Mouse (Mus musculus) small intestine, adult 2 months (tissue): ENCODE results near the gene Sox6. TPM values are rescaled to one million over a fixed set of nuclear protein-coding genes. Genes with fewer than 3 reads are reported as not detected.

Source experiments
- H3K27ac ChIP-seq: fragments of 200-500 bp; 2 replicates; pipeline ENCODE4 v1.5.1; 2012; ENCODE audit warnings: low read depth, low read length, control low read depth, inconsistent platforms; ENCODE audit not compliant: insufficient read depth
- H3K27me3 ChIP-seq: fragments of 200-500 bp; 2 replicates; pipeline ENCODE4 v1.6.1; 2012; ENCODE audit warnings: mild to moderate bottlenecking, moderate library complexity, low read length, inconsistent platforms; ENCODE audit not compliant: control insufficient read depth, insufficient read depth
- H3K36me3 ChIP-seq: fragments of 200-500 bp; 2 replicates; pipeline ENCODE4 v1.6.1; 2012; ENCODE audit warnings: mild to moderate bottlenecking, low read length, control low read depth, inconsistent platforms; ENCODE audit not compliant: control insufficient read depth, insufficient read depth
- H3K4me1 ChIP-seq: fragments of 200-500 bp; 2 replicates; pipeline ENCODE4 v1.6.1; 2012; ENCODE audit warnings: low read length, inconsistent platforms, mixed read lengths; ENCODE audit not compliant: control insufficient read depth, insufficient read depth, insufficient read length
- H3K4me3 ChIP-seq: fragments of 200-500 bp; 2 replicates; pipeline ENCODE4 v1.5.1; 2012; ENCODE audit warnings: low read depth, mild to moderate bottlenecking, control low read depth, inconsistent platforms, low read length, moderate library complexity
- CTCF ChIP-seq: fragments of 200-500 bp; IDR thresholded peaks from 2 replicates; pipeline ENCODE4 v1.5.1; 2012; ENCODE audit warnings: low read depth, mild to moderate bottlenecking, control low read depth, inconsistent platforms, low read length, moderate library complexity, mixed read lengths; ENCODE audit not compliant: insufficient replicate concordance, insufficient read length; ENCODE audit errors: extremely low read depth
- POLR2A ChIP-seq: fragments of 200-500 bp; IDR thresholded peaks from 2 replicates; pipeline ENCODE4 v1.6.1; 2012; ENCODE audit warnings: low read depth, mild to moderate bottlenecking, control low read depth, inconsistent platforms, low read length, moderate library complexity
- WGBS: fragments of 180-500 bp; shearing (Covaris S2); methylation state at CpG from one replicate; pipeline ENCODE4 v1.1.7; 2018; 5-methylcytosine and 5-hydroxymethylcytosine counted together
- polyA plus RNA-seq: library from polyadenylated mRNA; depleted of rRNA; stranded (reverse); fragments of >200 nt; gene quantifications from 2 replicates; pipeline ENCODE4 v1.2.3, GENCODE M21; 2012

The Sox6 gene
- polyA plus RNA-seq, 1 experiment: 17.6 TPM

DNA sequence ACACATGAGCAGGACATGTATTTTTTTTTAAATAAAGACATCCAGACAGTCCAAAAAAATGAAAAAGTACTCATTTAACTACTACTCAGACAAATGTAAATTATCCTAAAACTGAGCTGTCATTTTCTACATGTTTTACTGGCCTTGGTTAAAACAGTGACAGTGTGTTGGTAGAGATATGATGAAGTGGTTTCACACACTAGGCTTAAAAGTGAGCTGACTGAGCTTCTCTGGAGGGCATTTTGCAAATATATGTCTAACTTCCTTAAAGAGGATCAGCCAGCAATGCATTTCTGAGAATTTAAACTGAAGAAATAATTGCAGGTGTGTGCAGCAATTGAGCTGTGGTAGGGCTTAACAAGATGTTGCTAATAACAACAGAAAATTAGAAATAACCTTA lies 196.3 kb downstream of the Sox6 start:
- no peaks in the 10 kb centered on the region for H3K4me1 ChIP-seq
- no peak overlapping the region for H3K27ac ChIP-seq
- H3K4me3 ChIP-seq: no peak overlapping the region
- no peaks in the 10 kb centered on the region for H3K36me3 ChIP-seq
- TF ChIP-seq CTCF (no peak), POLR2A (no peak)
- H3K27me3 ChIP-seq: no peaks in the 10 kb centered on the region

DNA sequence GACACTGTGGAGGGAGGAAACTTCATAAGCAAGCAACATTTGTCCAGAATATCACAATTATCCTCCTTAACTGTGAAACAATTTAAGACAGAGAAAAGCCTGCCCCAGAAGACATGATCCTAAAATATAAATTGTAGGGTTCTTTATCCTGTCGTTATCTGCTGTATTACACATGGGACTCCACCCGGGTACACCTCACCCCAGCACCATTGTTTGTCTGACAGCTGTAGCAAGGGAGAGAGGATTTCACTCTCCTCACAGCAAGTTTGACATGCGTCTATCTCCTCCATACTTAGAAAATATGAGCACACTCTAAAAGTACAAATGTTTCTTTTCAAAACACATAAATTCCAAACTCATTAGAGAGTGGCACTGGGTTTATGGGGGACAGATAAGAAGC lies 198.0 kb downstream of the Sox6 start:
- H3K4me3 ChIP-seq: no peak overlapping the region
- TF ChIP-seq CTCF: no peak
- H3K27ac ChIP-seq: no peak overlapping the region
- no peaks in the 10 kb centered on the region for H3K4me1 ChIP-seq
- WGBS: 51% methylated on average over 3 of the region's 3 CpGs
- H3K27me3 ChIP-seq: no peaks in the 10 kb centered on the region
- H3K36me3 ChIP-seq: no peaks in the 10 kb centered on the region

DNA sequence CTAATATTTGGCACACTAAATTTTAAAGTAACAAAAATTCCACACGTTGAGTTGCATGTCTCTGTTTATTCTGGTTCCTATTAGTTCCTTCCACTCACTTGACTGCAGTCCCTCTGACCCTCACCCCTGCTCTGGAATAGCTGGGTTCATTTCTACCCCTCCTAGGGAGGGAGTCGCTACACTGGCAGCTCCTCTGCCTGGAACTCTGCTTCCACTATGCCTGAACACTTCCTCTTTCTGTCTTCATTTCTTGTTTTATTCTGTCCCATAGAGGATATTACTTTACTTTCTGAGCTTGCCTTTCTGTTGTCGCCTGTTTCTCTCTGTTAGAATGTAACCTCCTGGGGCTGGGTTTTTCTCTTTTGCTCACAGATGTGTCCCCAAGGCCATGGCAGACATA lies 203.6 kb downstream of the Sox6 start:
- WGBS: 82% methylated on average over 3 of the region's 3 CpGs

DNA sequence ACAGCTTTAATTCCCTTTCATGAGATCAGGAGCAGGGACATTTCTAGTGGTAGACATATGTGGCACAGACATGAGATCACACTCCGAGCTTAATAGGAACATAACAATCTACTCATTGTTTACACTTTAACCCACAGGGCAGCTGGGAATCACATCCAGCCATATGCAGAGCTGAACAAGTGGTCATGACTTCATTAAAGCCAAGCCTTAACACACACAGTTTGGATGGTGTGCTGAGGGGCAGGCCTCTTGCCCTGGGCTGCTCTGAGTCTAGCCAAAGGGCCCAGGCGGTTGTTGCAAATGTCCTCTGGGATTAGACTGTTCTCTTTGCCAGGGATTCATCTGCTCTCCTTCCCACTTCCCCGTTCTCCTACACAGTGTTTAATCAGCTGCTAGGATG lies 204.9 kb downstream of the Sox6 start:
- TF ChIP-seq CTCF (no peak), POLR2A (no peak)
- no peaks in the 10 kb centered on the region for H3K27me3 ChIP-seq
- 51% methylated on average over 3 of the region's 3 CpGs for WGBS
- no peaks in the 10 kb centered on the region for H3K36me3 ChIP-seq
- no peak overlapping the region for H3K4me3 ChIP-seq
- peaks cover 13% of the 10 kb centered on the region; the same call in 1 of the 2 replicates for H3K4me1 ChIP-seq
- no peak overlapping the region for H3K27ac ChIP-seq

More for the DNA sequence above, 203.6 kb downstream of the Sox6 start:
- H3K27ac ChIP-seq: no peak overlapping the region
- H3K27me3 ChIP-seq: no peaks in the 10 kb centered on the region
- TF ChIP-seq POLR2A (no peak), CTCF (no peak)
- H3K4me3 ChIP-seq: no peak overlapping the region
- H3K36me3 ChIP-seq: no peaks in the 10 kb centered on the region
- H3K4me1 ChIP-seq: peaks cover 11% of the 10 kb centered on the region; the same call in 1 of the 2 replicates

DNA sequence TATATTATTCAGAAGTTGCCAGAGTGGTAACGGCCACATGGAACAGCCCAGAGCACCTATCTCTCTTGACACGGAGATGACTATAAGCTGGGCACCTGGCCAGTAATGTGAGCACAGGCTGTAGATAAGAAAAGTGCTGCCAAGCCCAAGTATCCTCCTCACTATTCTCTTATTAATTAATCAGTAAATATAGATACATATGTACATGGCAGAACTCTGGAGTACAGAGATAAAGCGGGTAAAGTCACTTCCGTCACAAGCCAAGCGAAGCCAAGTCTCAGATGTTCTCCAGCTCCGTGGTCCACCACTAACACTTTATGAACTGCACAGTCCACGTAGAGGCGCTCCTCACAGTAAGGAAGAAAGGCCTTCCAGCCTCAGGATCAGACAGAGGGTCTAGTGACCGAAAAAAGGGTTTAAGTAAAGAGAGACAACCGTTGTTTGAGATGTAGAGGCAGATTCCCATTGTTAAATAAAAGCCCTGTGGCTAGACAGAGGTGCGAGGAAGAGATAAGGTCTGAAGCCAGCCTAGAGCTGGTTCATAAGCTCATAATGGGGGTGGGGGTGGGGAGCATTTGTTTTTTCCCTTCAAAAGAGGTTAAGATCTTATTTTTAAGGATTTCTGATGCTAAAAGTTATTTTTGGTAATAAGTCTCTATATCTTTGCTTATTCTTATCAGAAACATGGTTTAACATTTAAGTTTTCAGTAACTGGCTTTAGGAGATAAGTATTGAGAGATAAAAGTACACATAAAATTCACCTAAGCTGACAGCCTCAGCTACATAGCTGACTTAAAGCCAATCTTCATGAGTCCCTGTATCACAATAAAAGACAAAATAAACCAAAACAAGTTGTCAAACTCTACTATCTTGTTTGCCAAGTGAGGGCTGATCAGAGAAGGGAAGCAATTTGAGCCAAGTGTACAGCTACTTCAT lies 207.4 kb downstream of the Sox6 start:
- Histone ChIP-seq H3K4me1 (peaks cover 19% of the 10 kb centered on the region; the same call in 1 of the 2 replicates), H3K4me3 (no peak overlapping the region), H3K27me3 (no peaks in the 10 kb centered on the region), H3K36me3 (no peaks in the 10 kb centered on the region), H3K27ac (peak overlapping the region; percentile 48)
- TF ChIP-seq CTCF (no peak), POLR2A (no peak)
- 29% methylated on average over 11 of the region's 11 CpGs for WGBS

DNA sequence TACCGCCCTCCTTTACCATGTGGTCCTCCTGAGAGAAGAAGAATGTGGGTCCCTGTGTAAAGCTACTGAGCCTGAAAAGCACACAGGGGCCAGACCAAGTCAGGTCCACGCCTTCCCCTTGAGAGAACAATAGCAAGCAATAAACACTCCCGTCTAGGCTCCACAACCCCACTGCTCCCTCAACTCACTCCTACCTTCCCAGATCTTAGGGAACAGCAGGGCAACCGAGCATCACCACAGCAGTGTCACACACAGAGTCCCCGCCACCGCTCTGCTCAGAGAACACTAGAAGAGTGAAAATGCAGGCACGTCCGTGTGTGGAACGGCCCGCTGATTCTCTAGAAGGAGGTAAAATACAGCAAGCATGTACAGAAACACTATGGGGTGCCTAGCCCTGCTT lies 208.2 kb downstream of the Sox6 start:
- 30% methylated on average over 10 of the region's 10 CpGs for WGBS
- no peak overlapping the region for H3K27ac ChIP-seq
- peak overlapping the region; percentile 22 for H3K4me3 ChIP-seq
- no peaks in the 10 kb centered on the region for H3K27me3 ChIP-seq
- no peaks in the 10 kb centered on the region for H3K36me3 ChIP-seq
- peaks cover 21% of the 10 kb centered on the region; the same call in 1 of the 2 replicates for H3K4me1 ChIP-seq
- no peak for TF ChIP-seq CTCF
- no peak for TF ChIP-seq POLR2A

DNA sequence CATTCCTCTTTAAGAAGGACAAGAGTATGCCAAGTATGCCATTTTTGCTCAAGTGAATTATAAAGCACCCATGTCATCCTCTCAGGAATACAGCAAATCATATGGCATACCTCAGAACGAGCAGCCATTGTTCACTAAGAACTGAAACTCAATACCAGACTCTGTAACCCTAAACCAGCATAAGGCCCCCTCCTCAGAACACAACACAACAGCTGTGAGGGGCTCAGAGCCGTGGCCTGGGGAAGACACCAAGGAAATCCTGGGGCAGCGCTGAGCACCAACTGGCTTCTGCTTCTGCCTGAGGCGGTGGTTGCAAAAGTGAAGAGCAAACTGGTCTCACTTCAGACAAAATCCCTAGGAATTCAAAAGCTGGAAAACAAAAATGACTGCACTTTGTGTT lies 208.8 kb downstream of the Sox6 start:
- TF ChIP-seq POLR2A (no peak), CTCF (no peak)
- no peaks in the 10 kb centered on the region for H3K27me3 ChIP-seq
- WGBS: 65% methylated on average over 4 of the region's 4 CpGs
- no peak overlapping the region for H3K4me3 ChIP-seq
- H3K27ac ChIP-seq: no peak overlapping the region
- H3K4me1 ChIP-seq: peaks cover 21% of the 10 kb centered on the region; the same call in 1 of the 2 replicates
- no peaks in the 10 kb centered on the region for H3K36me3 ChIP-seq

DNA sequence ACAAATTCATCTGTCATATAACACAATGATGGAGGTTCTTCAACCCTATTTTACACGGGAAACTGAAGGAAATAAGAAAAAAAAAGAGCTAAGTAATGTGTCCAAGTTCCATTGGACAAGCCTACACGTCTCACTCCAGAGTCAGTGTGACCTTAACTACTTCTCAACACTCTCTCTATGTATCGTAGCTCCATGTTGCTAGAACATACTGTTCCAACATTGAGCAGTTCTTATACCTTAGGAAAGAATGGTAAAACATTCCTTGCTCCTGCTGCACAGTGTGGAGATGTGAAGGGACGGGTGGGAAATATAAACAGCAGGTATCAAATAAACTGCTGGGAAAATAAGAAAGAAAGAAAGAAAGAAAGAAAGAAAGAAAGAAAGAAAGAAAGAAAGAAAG lies 209.3 kb downstream of the Sox6 start:
- H3K27me3 ChIP-seq: no peaks in the 10 kb centered on the region
- WGBS: 82% methylated on average over 4 of the region's 4 CpGs
- no peak for TF ChIP-seq POLR2A
- no peak for TF ChIP-seq CTCF
- H3K36me3 ChIP-seq: no peaks in the 10 kb centered on the region
- no peak overlapping the region for H3K27ac ChIP-seq
- H3K4me1 ChIP-seq: peaks cover 21% of the 10 kb centered on the region; the same call in 1 of the 2 replicates
- no peak overlapping the region for H3K4me3 ChIP-seq
